Mouse (Mus musculus): ENCODE results near the gene 4933427D14Rik. TPM values are rescaled to one million over a fixed set of nuclear protein-coding genes. Genes with fewer than 3 reads are reported as not detected.

The 4933427D14Rik gene
- polyA plus RNA-seq, 1 experiment from 2014 or later = 18.4 TPM

DNA sequence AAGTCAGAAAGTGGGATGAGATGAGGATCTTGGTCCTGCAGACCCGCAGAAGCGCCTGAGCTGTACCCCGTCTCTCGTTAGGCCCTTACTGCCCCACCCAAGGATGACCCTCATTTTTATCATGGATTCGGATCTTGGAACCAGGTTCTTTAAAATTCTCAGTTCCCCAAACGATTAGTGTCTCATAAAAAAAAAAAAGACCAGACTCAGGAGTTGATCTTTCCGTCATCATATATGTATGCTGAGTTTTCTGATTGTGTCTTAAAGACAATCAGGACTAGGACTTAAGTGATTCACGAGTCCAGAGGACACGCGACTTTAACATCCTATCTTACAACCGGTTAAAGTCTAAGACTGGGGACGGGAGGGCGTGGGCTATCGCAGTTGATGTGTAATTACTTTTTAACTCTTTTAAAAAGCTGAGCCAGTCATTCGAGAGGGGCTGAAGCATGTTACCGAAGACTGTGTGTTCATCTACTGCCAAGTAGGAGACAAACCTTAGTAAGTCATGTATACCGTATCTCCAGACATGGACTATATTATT lies 647 bp upstream of the 4933427D14Rik start:
- ATAC-seq = no peak
- Histone ChIP-seq H3K4me1 (ENCODE audit: control insufficient read depth, insufficient read depth, low read length) (peaks cover 25% of the 10 kb centered on the region), H3K27ac (ENCODE audit: low read length) (peak overlapping the region; percentile 74), H3K9me3 (replicated peaks; ENCODE audit: control insufficient read depth, low read length, poor library complexity, severe bottlenecking) (no peaks in the 10 kb centered on the region), H3K4me2 (ENCODE audit: low read length) (peak overlapping the region; percentile 87), H3K36me3 (ENCODE audit: control insufficient read depth, insufficient read depth, low read length) (peaks cover 5% of the 10 kb centered on the region), H3K4me3 (ENCODE audit: low read depth, low read length) (peak overlapping the region; percentile 54), H3K9ac (ENCODE audit: low read depth, low read length) (peak overlapping the region; percentile 80), H3K27me3 (ENCODE audit: control insufficient read depth, insufficient read depth, low read depth, low read length) (no peaks in the 10 kb centered on the region)
- whole genome bisulfite sequencing = 20% methylated on average over 17 of the region's 17 CpGs

DNA sequence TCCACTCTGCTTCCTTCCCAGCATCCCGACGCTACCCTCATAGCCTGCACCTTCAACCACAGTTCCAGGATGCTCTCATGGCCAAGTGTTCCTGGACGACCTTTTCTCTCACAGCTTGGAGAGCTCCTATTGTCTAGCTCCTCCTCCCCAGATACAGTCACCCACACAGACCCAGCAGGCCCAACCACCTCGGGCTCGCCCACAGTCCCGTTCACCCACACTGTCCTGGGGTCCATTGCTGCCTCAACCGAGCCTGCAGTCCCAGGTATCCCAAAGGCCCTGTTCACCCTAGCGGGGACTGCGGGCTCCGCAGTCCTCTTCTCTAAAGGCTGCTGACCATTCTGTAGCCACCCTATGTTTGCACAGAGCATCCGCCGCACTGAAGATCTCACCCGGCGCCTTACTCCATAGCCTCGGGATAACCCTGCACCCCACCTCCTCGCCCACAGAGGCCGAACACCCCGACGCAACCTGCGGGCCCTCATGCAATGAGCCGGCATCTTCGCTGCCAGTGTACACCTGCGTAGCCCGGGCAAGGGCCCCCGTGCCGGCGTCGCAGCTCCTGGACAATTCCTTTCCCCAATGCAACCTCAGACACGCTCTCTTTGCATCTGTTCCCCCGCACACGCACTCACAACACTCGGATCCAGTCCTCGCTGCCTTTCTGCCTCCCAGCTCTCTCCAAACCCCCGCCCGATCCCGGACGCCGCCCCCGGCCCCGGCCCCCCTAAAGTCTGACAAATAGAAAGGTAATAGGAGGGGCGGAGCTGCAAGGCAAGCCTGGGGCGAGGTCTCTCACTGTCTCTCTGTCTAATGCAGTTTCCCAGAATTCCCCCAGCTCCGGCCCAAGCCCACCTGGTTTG lies 687 bp downstream of the 4933427D14Rik start, which contains the start of gene Gm43951:
TSS of gene Gm43951 (minus strand) at position 500 of the 863 bp plus-strand sequence.
- peak; percentile 61 for ATAC-seq
- WGBS = 2% methylated on average over 38 of the region's 43 CpGs
- H3K36me3 ChIP-seq (ENCODE audit: control insufficient read depth, insufficient read depth, low read length) = peaks cover 6% of the 10 kb centered on the region

DNA sequence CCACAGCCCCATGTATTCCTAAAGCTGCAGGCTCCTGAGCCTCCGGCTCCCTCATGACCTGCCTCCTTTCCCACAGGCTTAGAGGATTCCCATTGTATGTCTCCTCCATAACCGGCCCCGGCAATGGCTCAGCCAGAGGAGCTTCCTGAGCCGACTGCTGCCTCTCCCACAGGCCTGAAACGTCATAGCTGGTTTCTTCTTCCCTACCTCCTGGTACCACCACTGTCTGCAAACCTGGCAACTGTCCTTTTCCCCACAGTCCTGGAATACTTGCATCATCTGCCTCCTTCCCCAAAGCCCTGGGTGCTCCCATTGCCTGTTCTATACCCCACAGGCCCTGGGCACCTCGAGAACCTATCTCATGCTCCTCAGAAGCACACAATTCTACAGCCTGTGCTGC lies 2.0 kb downstream of the 4933427D14Rik start:
- peaks cover 6% of the 10 kb centered on the region; the same call in 1 of the 2 replicates for H3K36me3 ChIP-seq (ENCODE audit: control insufficient read depth, insufficient read depth, low read length)
- no peak for ATAC-seq
- no peak overlapping the region for H3K27ac ChIP-seq (ENCODE audit: low read length)
- H3K9ac ChIP-seq (ENCODE audit: low read depth, low read length) = no peak overlapping the region
- no peaks in the 10 kb centered on the region for H3K27me3 ChIP-seq (ENCODE audit: control insufficient read depth, insufficient read depth, low read depth, low read length)
- 79% methylated on average over 6 of the region's 6 CpGs for WGBS
- H3K4me3 ChIP-seq (ENCODE audit: low read depth, low read length) = peak overlapping the region; percentile 54
- peak overlapping the region; percentile 87 for H3K4me2 ChIP-seq (ENCODE audit: low read length)
- H3K4me1 ChIP-seq (ENCODE audit: control insufficient read depth, insufficient read depth, low read length) = peaks cover 25% of the 10 kb centered on the region
- H3K9me3 ChIP-seq (replicated peaks; ENCODE audit: control insufficient read depth, low read length, poor library complexity, severe bottlenecking) = no peaks in the 10 kb centered on the region

More for the DNA sequence above, 687 bp downstream of the 4933427D14Rik start, which contains the start of gene Gm43951:
- Histone ChIP-seq H3K4me1 (ENCODE audit: control insufficient read depth, insufficient read depth, low read length) (peaks cover 25% of the 10 kb centered on the region), H3K27ac (ENCODE audit: low read length) (peak within 1 kb of the TSS; percentile 74), H3K27me3 (ENCODE audit: control insufficient read depth, insufficient read depth, low read depth, low read length) (no peaks in the 10 kb centered on the region), H3K9ac (ENCODE audit: low read depth, low read length) (peak within 1 kb of the TSS; percentile 80), H3K9me3 (replicated peaks; ENCODE audit: control insufficient read depth, low read length, poor library complexity, severe bottlenecking) (no peaks in the 10 kb centered on the region), H3K4me2 (ENCODE audit: low read length) (peak within 1 kb of the TSS; percentile 87), H3K4me3 (ENCODE audit: low read depth, low read length) (peak within 1 kb of the TSS; percentile 54)

DNA sequence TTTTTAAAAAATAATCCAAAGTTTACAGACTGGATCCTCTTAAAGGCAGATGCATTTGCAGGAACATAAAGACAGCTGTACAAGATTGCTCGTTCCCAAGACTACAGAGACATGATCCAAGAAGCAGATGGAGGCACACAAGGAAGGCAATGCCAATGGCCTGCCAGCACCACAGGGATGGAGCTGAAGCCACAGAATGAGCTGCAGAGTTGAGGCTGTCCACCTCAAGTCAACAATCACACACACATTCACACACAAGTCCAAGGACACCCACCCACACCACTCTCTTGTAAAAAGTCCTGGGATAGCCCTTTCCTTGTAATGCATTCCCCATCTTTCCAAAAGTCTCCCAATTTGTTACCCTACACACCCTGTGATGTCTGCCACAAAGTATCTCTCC lies 3.8 kb downstream of the 4933427D14Rik start:
- H3K4me2 ChIP-seq (ENCODE audit: low read length) = no peak overlapping the region
- no peak overlapping the region for H3K9ac ChIP-seq (ENCODE audit: low read depth, low read length)
- ATAC-seq = no peak
- H3K36me3 ChIP-seq (ENCODE audit: control insufficient read depth, insufficient read depth, low read length) = peaks cover 12% of the 10 kb centered on the region; the same call in 1 of the 2 replicates
- no peak overlapping the region for H3K4me3 ChIP-seq (ENCODE audit: low read depth, low read length)
- peaks cover 25% of the 10 kb centered on the region for H3K4me1 ChIP-seq (ENCODE audit: control insufficient read depth, insufficient read depth, low read length)
- no peaks in the 10 kb centered on the region for H3K9me3 ChIP-seq (replicated peaks; ENCODE audit: control insufficient read depth, low read length, poor library complexity, severe bottlenecking)
- H3K27me3 ChIP-seq (ENCODE audit: control insufficient read depth, insufficient read depth, low read depth, low read length) = no peaks in the 10 kb centered on the region
- H3K27ac ChIP-seq (ENCODE audit: low read length) = no peak overlapping the region
- 52% methylated on average over 1 of the region's 1 CpGs for WGBS

DNA sequence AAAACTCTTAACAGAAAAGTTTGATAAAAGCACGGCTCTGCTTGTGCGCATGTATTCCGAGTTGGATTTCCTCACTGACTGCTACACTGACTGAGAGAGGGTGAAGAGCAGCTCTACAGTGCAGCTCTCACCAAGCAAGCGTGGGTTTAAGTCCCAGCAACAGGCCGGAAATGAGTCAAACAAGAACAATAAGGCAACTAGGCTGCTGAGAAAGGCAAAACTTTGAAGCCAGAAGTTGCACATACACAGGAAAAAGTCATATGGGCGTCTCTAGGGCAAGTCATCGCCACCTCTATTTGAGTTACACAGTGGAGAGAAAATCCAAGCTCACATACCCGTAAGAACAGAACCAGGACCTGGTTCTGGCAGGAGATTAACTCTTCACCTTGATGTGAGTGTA lies 10.8 kb downstream of the 4933427D14Rik start:
- Histone ChIP-seq H3K27me3 (ENCODE audit: control insufficient read depth, insufficient read depth, low read depth, low read length) (no peaks in the 10 kb centered on the region), H3K4me2 (ENCODE audit: low read length) (no peak overlapping the region), H3K9ac (ENCODE audit: low read depth, low read length) (no peak overlapping the region), H3K27ac (ENCODE audit: low read length) (no peak overlapping the region), H3K4me3 (ENCODE audit: low read depth, low read length) (no peak overlapping the region), H3K36me3 (ENCODE audit: control insufficient read depth, insufficient read depth, low read length) (peaks cover 22% of the 10 kb centered on the region), H3K4me1 (ENCODE audit: control insufficient read depth, insufficient read depth, low read length) (no peaks in the 10 kb centered on the region), H3K9me3 (replicated peaks; ENCODE audit: control insufficient read depth, low read length, poor library complexity, severe bottlenecking) (no peaks in the 10 kb centered on the region)
- 90% methylated on average over 8 of the region's 8 CpGs for WGBS
- ATAC-seq = no peak

DNA sequence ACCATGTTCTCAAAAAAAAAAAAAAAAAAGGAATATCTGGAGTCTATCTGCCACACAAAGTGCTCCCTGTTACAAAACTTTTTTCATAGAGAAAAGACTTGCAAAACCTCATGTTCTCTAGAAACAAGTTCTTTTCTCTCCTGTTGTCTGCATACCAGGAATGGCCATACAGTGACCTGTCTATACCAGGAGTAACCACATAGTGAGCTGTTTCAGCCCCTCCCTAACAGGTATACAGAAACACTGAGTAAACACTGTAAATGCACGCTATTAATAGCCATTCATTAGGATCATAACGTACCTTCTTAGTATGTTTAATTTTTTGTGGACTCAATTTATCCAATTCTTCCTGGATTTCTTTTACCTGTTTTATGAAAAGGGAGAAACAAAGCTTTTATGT lies 13.0 kb downstream of the 4933427D14Rik start:
- Histone ChIP-seq H3K27me3 (ENCODE audit: control insufficient read depth, insufficient read depth, low read depth, low read length) (no peaks in the 10 kb centered on the region), H3K4me1 (ENCODE audit: control insufficient read depth, insufficient read depth, low read length) (no peaks in the 10 kb centered on the region), H3K36me3 (ENCODE audit: control insufficient read depth, insufficient read depth, low read length) (peaks cover 27% of the 10 kb centered on the region), H3K9ac (ENCODE audit: low read depth, low read length) (no peak overlapping the region), H3K9me3 (replicated peaks; ENCODE audit: control insufficient read depth, low read length, poor library complexity, severe bottlenecking) (no peaks in the 10 kb centered on the region), H3K4me3 (ENCODE audit: low read depth, low read length) (no peak overlapping the region), H3K27ac (ENCODE audit: low read length) (no peak overlapping the region), H3K4me2 (ENCODE audit: low read length) (no peak overlapping the region)
- 92% methylated on average over 2 of the region's 2 CpGs for WGBS
- no peak for ATAC-seq

DNA sequence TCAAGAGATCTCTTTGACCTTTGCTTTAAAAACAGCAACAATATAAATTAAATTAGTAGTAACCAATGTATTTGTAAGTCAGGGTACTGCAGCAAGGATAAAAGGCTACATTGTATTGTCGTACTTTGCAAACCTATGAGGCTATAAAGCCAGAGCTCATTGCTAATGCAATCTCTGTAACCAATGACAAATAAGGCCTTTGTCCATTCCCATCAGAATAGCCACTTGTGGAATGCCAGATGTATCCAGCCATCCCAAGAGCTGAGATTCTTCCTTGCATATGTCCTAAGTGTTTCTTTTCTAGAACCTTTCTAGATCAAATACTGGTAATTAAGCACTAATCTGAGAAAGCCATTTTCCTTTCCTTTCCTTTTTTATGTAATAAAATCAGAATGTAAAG lies 16.4 kb downstream of the 4933427D14Rik start:
- no peak for ATAC-seq
- no peaks in the 10 kb centered on the region for H3K4me1 ChIP-seq (ENCODE audit: control insufficient read depth, insufficient read depth, low read length)
- no peak overlapping the region for H3K9ac ChIP-seq (ENCODE audit: low read depth, low read length)
- H3K4me3 ChIP-seq (ENCODE audit: low read depth, low read length) = no peak overlapping the region
- no peak overlapping the region for H3K4me2 ChIP-seq (ENCODE audit: low read length)
- 58% methylated on average over 1 of the region's 1 CpGs for whole genome bisulfite sequencing
- no peaks in the 10 kb centered on the region for H3K9me3 ChIP-seq (replicated peaks; ENCODE audit: control insufficient read depth, low read length, poor library complexity, severe bottlenecking)
- no peak overlapping the region for H3K27ac ChIP-seq (ENCODE audit: low read length)
- peaks cover 26% of the 10 kb centered on the region for H3K36me3 ChIP-seq (ENCODE audit: control insufficient read depth, insufficient read depth, low read length)
- no peaks in the 10 kb centered on the region for H3K27me3 ChIP-seq (ENCODE audit: control insufficient read depth, insufficient read depth, low read depth, low read length)

DNA sequence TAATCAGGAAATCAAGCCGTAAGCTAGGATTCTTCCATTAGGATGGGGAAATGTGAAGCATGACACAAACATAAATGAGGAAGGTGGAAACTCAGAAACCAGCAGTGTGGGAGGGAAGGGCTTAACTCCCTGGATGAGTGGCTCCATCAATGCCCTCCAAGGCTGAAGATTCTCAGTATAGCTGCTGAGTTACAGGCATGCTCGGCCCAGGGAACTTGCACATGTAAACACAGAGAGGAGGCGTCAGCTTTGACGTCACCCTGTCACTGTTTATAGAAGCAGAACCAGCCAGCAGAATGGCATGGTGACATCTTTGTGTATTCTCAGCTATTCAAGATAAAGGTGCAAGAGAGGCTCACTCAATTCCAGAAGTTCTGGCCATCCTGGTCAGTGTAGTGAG lies 23.0 kb downstream of the 4933427D14Rik start:
- Histone ChIP-seq H3K27me3 (ENCODE audit: control insufficient read depth, insufficient read depth, low read depth, low read length) (no peaks in the 10 kb centered on the region), H3K4me1 (ENCODE audit: control insufficient read depth, insufficient read depth, low read length) (no peaks in the 10 kb centered on the region), H3K9ac (ENCODE audit: low read depth, low read length) (no peak overlapping the region), H3K27ac (ENCODE audit: low read length) (no peak overlapping the region), H3K4me2 (ENCODE audit: low read length) (no peak overlapping the region), H3K36me3 (ENCODE audit: control insufficient read depth, insufficient read depth, low read length) (peaks cover 28% of the 10 kb centered on the region), H3K9me3 (replicated peaks; ENCODE audit: control insufficient read depth, low read length, poor library complexity, severe bottlenecking) (no peaks in the 10 kb centered on the region), H3K4me3 (ENCODE audit: low read depth, low read length) (no peak overlapping the region)
- 93% methylated on average over 4 of the region's 4 CpGs for WGBS
- ATAC-seq = no peak

DNA sequence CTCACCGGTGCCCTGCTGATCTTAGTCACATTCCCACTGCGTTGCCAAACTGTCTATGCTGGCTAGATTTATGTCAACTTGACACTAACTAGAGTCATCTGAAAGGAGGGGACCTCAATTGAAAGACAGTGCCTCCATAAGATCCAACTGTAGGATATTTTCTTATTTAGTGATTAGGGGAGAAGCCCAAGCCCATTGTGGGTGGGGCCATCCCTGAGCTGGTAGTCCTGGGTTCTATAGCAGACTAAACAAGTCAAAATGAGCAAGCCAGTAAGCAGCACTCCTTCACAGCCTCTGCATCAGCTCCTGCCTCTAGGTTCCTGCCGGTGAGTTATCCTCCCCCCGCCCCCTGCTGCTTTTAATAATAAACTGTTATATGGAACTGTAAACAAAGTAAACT lies 26.1 kb downstream of the 4933427D14Rik start:
- Histone ChIP-seq H3K9ac (ENCODE audit: low read depth, low read length) (no peak overlapping the region), H3K4me2 (ENCODE audit: low read length) (no peak overlapping the region), H3K4me3 (ENCODE audit: low read depth, low read length) (no peak overlapping the region), H3K27ac (ENCODE audit: low read length) (no peak overlapping the region), H3K9me3 (replicated peaks; ENCODE audit: control insufficient read depth, low read length, poor library complexity, severe bottlenecking) (no peaks in the 10 kb centered on the region), H3K36me3 (ENCODE audit: control insufficient read depth, insufficient read depth, low read length) (peaks cover 25% of the 10 kb centered on the region), H3K4me1 (ENCODE audit: control insufficient read depth, insufficient read depth, low read length) (no peaks in the 10 kb centered on the region), H3K27me3 (ENCODE audit: control insufficient read depth, insufficient read depth, low read depth, low read length) (no peaks in the 10 kb centered on the region)
- 95% methylated on average over 4 of the region's 4 CpGs for WGBS
- ATAC-seq = no peak
